In the genomic region with DNA sequence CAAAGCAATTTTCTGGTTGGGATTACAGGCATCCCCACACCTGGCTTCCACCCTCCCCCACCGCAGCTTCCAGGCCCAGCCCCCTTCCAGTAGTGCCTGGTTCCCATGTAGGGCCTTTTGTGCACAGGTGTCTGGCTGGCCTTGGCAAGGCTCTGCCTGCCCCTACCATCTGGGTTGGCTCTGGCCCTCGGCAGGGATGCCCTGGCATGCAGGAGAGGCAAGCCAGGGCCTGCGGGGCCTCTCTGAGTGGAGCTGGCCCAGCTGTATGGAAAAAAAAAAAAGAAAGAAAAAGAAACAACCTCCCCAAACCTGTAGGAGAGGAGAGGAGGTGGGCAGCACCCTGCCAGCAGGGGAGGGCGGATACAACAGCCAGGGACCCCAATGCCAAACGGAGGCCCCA, we compare ENCODE assay signal across 8 mouse cellular contexts. TPM values are rescaled to one million over a fixed set of nuclear protein-coding genes. Genes with fewer than 3 reads are reported as not detected.
DNase-seq lines count a peak whose midpoint lies in the region; ATAC-seq and TF ChIP-seq lines count a peak whose summit lies in the region.

No protein-coding gene starts in this region.

- H3K4me2 ChIP-seq in midbrain, embryonic 15.5 days = peak overlapping the region; percentile 21; the same call in 1 of the 2 replicates

- TF ChIP-seq POLR2A in cerebellum, adult 2 months (IDR thresholded peaks at IDR 0.05; ENCODE audit: borderline replicate concordance, insufficient read depth, low read length) = no peak
- no peak for TF ChIP-seq POLR2A in embryonic fibroblast, embryonic 13.5 days (IDR thresholded peaks at IDR 0.05; ENCODE audit: low read depth, low read length)

- peak overlapping the region; percentile 83; the same call in 1 of the 2 replicates for H3K4me3 ChIP-seq in layer of hippocampus, adult 2 months
- peak overlapping the region; percentile 5 for H3K4me3 ChIP-seq in cerebellum, adult 2 months (replicated peaks; ENCODE audit: insufficient read depth, low read depth, low read length)
- H3K4me3 ChIP-seq in embryonic fibroblast, embryonic 13.5 days (ENCODE audit: insufficient read depth, low read length) = no peak overlapping the region
- no peak overlapping the region for H3K4me3 ChIP-seq in midbrain, embryonic 15.5 days

- H3K4me1 ChIP-seq in cerebellum, adult 2 months (ENCODE audit: control insufficient read depth, insufficient read depth, low read length) = peaks cover 39% of the 10 kb centered on the region
- peaks cover 12% of the 10 kb centered on the region; the same call in 1 of the 2 replicates for H3K4me1 ChIP-seq in embryonic fibroblast, embryonic 13.5 days (ENCODE audit: control insufficient read depth, insufficient read depth, low read length)
- peaks cover 46% of the 10 kb centered on the region for H3K4me1 ChIP-seq in midbrain, embryonic 15.5 days

- H3K36me3 ChIP-seq in midbrain, embryonic 15.5 days (replicated peaks) = peaks cover 31% of the 10 kb centered on the region

- H3K27me3 ChIP-seq in cerebellum, adult 2 months (ENCODE audit: control insufficient read depth, insufficient read depth, low read length) = no peaks in the 10 kb centered on the region
- no peaks in the 10 kb centered on the region for H3K27me3 ChIP-seq in midbrain, embryonic 15.5 days (replicated peaks)

- H3K9ac ChIP-seq in midbrain, embryonic 15.5 days = 0 out of 2 replicates have a peak overlapping the region, but pooled peaks have one; percentile 19

- no peaks in the 10 kb centered on the region for H3K9me3 ChIP-seq in midbrain, embryonic 15.5 days

- WGBS in cerebellum, adult 2 months = 11% methylated on average over 5 of the region's 5 CpGs
- WGBS in midbrain, embryonic 15.5 days = 82% methylated on average over 5 of the region's 5 CpGs

- ATAC-seq in midbrain, embryonic 15.5 days (replicated peaks) = no peak
- ATAC-seq in megakaryocyte progenitor cell, adult 5-6 weeks (replicated peaks; ENCODE audit: poor library complexity) = no peak

- no peak for DNase-seq in layer of hippocampus, adult 2 months (ENCODE audit: low spot score in 2 of 2)
- DNase-seq in layer of hippocampus, postnatal 10 days (ENCODE audit: low spot score in 2 of 2) = no peak
- DNase-seq in cerebellum, adult 2 months = peak; percentile 79 to 87
- DNase-seq in thymus, postnatal 25 days = no peak
- DNase-seq in thymus, postnatal 36 days = no peak

- peak overlapping the region; percentile 98 for H3K27ac ChIP-seq in layer of hippocampus, adult 2 months
- peak overlapping the region; percentile 62 for H3K27ac ChIP-seq in cerebellum, adult 2 months (ENCODE audit: insufficient read depth, low read length)
- peak overlapping the region; percentile 39; the same call in 1 of the 2 replicates for H3K27ac ChIP-seq in embryonic fibroblast, embryonic 13.5 days (ENCODE audit: insufficient read depth, low read length)
- peak overlapping the region; percentile 30; the same call in 1 of the 2 replicates for H3K27ac ChIP-seq in midbrain, embryonic 15.5 days

- no peak for TF ChIP-seq CTCF in layer of hippocampus, adult 2 months (conservative IDR thresholded peaks at IDR 0.05)
- no peak for TF ChIP-seq CTCF in cerebellum, adult 2 months (IDR thresholded peaks at IDR 0.05; ENCODE audit: borderline replicate concordance, insufficient read depth, low read depth, low read length)
- no peak for TF ChIP-seq CTCF in embryonic fibroblast, embryonic 13.5 days (IDR thresholded peaks at IDR 0.05; ENCODE audit: borderline replicate concordance, insufficient read depth, low read length)

RNA-seq across cellular contexts. Expression of a gene that starts 3.1 kb away (rescaled TPM):
- total RNA-seq in layer of hippocampus, adult 2 months (2021) = 100 to 1,000 TPM; 160 to 169 TPM
- 100 to 1,000 TPM; 170 to 174 TPM for total RNA-seq in layer of hippocampus, postnatal 10 days (2021)
- polyA plus RNA-seq in cerebellum, adult 2 months (2012; rRNA removed) = 150 and 158 TPM in 2 replicates
- 42.8 and 43.5 TPM in 2 replicates for polyA plus RNA-seq in embryonic fibroblast, embryonic 13.5 days (2011; ENCODE audit: insufficient read length, low read depth, missing spikeins)
- 113 TPM in 2 replicates for polyA plus RNA-seq in midbrain, embryonic 15.5 days (2015; fragmentation: Nextera tagmentation; extraction: Ambion mirVana)
- 5.7 and 6.0 TPM in 2 replicates for total RNA-seq in megakaryocyte progenitor cell, adult 5-6 weeks (2015)
- total RNA-seq in megakaryocyte progenitor cell, adult 5-6 weeks (2017) = 18.1 and 18.5 TPM in 2 replicates

RNA-seq across cellular contexts. Expression of a gene that starts 12.7 kb away (rescaled TPM):
- total RNA-seq in layer of hippocampus, adult 2 months (2021) = 10 to 100 TPM; 36.5 to 42.7 TPM
- 10 to 100 TPM; 45.3 to 49.9 TPM for total RNA-seq in layer of hippocampus, postnatal 10 days (2021)
- polyA plus RNA-seq in cerebellum, adult 2 months (2012; rRNA removed) = 81.1 and 83.4 TPM in 2 replicates
- polyA plus RNA-seq in embryonic fibroblast, embryonic 13.5 days (2011; ENCODE audit: insufficient read length, low read depth, missing spikeins) = 29.1 and 32.6 TPM in 2 replicates
- 36.6 and 38.4 TPM in 2 replicates for polyA plus RNA-seq in midbrain, embryonic 15.5 days (2015; fragmentation: Nextera tagmentation; extraction: Ambion mirVana)
- 37.4 and 41.4 TPM in 2 replicates for total RNA-seq in megakaryocyte progenitor cell, adult 5-6 weeks (2015)
- total RNA-seq in megakaryocyte progenitor cell, adult 5-6 weeks (2017) = 10.2 and 10.4 TPM in 2 replicates

RNA-seq across cellular contexts. Expression of a gene that starts 18.9 kb away (rescaled TPM):
- total RNA-seq in layer of hippocampus, adult 2 months (2021) = 100 to 1,000 TPM; 775 to 798 TPM
- 100 to 1,000 TPM; 584 to 714 TPM for total RNA-seq in layer of hippocampus, postnatal 10 days (2021)
- polyA plus RNA-seq in cerebellum, adult 2 months (2012; rRNA removed) = 1,156 and 1,176 TPM in 2 replicates
- polyA plus RNA-seq in embryonic fibroblast, embryonic 13.5 days (2011; ENCODE audit: insufficient read length, low read depth, missing spikeins) = 8.6 and 10.2 TPM in 2 replicates
- polyA plus RNA-seq in midbrain, embryonic 15.5 days (2015; fragmentation: Nextera tagmentation; extraction: Ambion mirVana) = 473 and 487 TPM in 2 replicates
- 2.6 and 3.6 TPM in 2 replicates for total RNA-seq in megakaryocyte progenitor cell, adult 5-6 weeks (2015)
- 2.1 and 6.6 TPM in 2 replicates for total RNA-seq in megakaryocyte progenitor cell, adult 5-6 weeks (2017)

RNA-seq across cellular contexts. Expression of a gene that starts 31.4 kb away (rescaled TPM):
- 100 to 1,000 TPM; 468 to 473 TPM for total RNA-seq in layer of hippocampus, adult 2 months (2021)
- 100 to 1,000 TPM; 179 to 186 TPM for total RNA-seq in layer of hippocampus, postnatal 10 days (2021)
- 69.5 and 70.4 TPM in 2 replicates for polyA plus RNA-seq in cerebellum, adult 2 months (2012; rRNA removed)
- polyA plus RNA-seq in embryonic fibroblast, embryonic 13.5 days (2011; ENCODE audit: insufficient read length, low read depth, missing spikeins) = 12.6 and 13.1 TPM in 2 replicates
- polyA plus RNA-seq in midbrain, embryonic 15.5 days (2015; fragmentation: Nextera tagmentation; extraction: Ambion mirVana) = 26.4 and 26.9 TPM in 2 replicates
- 48.7 and 50.0 TPM in 2 replicates for total RNA-seq in megakaryocyte progenitor cell, adult 5-6 weeks (2015)
- 13.9 and 16.7 TPM in 2 replicates for total RNA-seq in megakaryocyte progenitor cell, adult 5-6 weeks (2017)

RNA-seq across cellular contexts. Expression of a gene that starts 34.8 kb away (rescaled TPM):
- total RNA-seq in layer of hippocampus, adult 2 months (2021) = 1 to 10 TPM in 1 of 2 experiments, under 1 TPM in 1; 0.61 to 1.1 TPM
- total RNA-seq in layer of hippocampus, postnatal 10 days (2021) = under 1 TPM; 0.30 to 0.38 TPM
- polyA plus RNA-seq in cerebellum, adult 2 months (2012; rRNA removed) = 1.8 and 1.9 TPM in 2 replicates
- 1.1 TPM in 1 of 2 replicates, not detected in the other for polyA plus RNA-seq in embryonic fibroblast, embryonic 13.5 days (2011; ENCODE audit: insufficient read length, low read depth, missing spikeins)
- 0.10 and 0.36 TPM in 2 replicates for polyA plus RNA-seq in midbrain, embryonic 15.5 days (2015; fragmentation: Nextera tagmentation; extraction: Ambion mirVana)
- 0.07 and 0.64 TPM in 2 replicates for total RNA-seq in megakaryocyte progenitor cell, adult 5-6 weeks (2015)
- total RNA-seq in megakaryocyte progenitor cell, adult 5-6 weeks (2017) = 1.0 and 1.7 TPM in 2 replicates

Comparison
In these comparisons a context has a peak if more than half of its experiments do, and no peak if none do; other contexts are left out.
1. DNase-seq: peak in cerebellum, adult 2 months (2 of 2); none in layer of hippocampus, adult 2 months (0 of 2), layer of hippocampus, postnatal 10 days (0 of 2), thymus, postnatal 25 days (single experiment) and thymus, postnatal 36 days (0 of 2).
2. H3K27ac ChIP-seq: peak in every context shown above with its lines; median percentile 98 in layer of hippocampus, adult 2 months; 62 in cerebellum, adult 2 months; 39 in embryonic fibroblast, embryonic 13.5 days; 30 in midbrain, embryonic 15.5 days.
3. H3K4me3 ChIP-seq: peak in layer of hippocampus, adult 2 months (single experiment) and cerebellum, adult 2 months (single experiment); none in embryonic fibroblast, embryonic 13.5 days (single experiment) and midbrain, embryonic 15.5 days (single experiment).
4. RNA of a gene that starts 3.1 kb away (total RNA-seq): 170 to 174 TPM in layer of hippocampus, postnatal 10 days and 160 to 169 TPM in layer of hippocampus, adult 2 months; 5.7 to 18.5 TPM in megakaryocyte progenitor cell, adult 5-6 weeks; every median in the first group is over 4 times any median in the second.
5. RNA of a gene that starts 18.9 kb away (total RNA-seq): 775 to 798 TPM in layer of hippocampus, adult 2 months and 584 to 714 TPM in layer of hippocampus, postnatal 10 days; 2.1 to 6.6 TPM in megakaryocyte progenitor cell, adult 5-6 weeks; every median in the first group is over 10 times any median in the second.